Mouse (Mus musculus) heart, postnatal 0 days (tissue): Measurements from ENCODE around the gene Rpl5. TPM values are rescaled to one million over a fixed set of nuclear protein-coding genes. Genes with fewer than 3 reads are reported as not detected.
A peak's percentile ranks its signal among the peaks of the same experiment; 100 is the strongest.
"Not testable (repeated sequence)": the region's sequence is repeated elsewhere in the genome, so short reads cannot be mapped to it uniquely, and the experiment has no call there.

Source experiments
- ATAC-seq: fragments of 200-750 bp; cut with Nextera tagmentation; 2 replicates; pipeline ENCODE4 v1.8.0; 2017; ENCODE audit warnings: low read depth, moderate number of reproducible peaks, moderate library complexity; ENCODE audit not compliant: insufficient read depth
- DNase-seq: peaks from one replicate; pipeline ENCODE4 v3.0.0-alpha.2; 2016; ENCODE audit warnings: low spot score
- H3K27ac ChIP-seq: fragments of 300-500 bp; sonication (generic); 2 replicates; pipeline ENCODE4 v1.5.1; 2014; ENCODE audit warnings: low read depth, mild to moderate bottlenecking
- H3K27me3 ChIP-seq: fragments of 300-500 bp; sonication (generic); 2 replicates; pipeline ENCODE4 v1.6.1; 2014; ENCODE audit warnings: low read length, mixed read lengths; ENCODE audit not compliant: control insufficient read depth, insufficient read depth
- H3K36me3 ChIP-seq: fragments of 300-500 bp; sonication (generic); replicated peaks from 2 replicates; pipeline ENCODE4 v1.6.1; 2014; ENCODE audit warnings: low read length, mixed read lengths; ENCODE audit not compliant: control insufficient read depth, insufficient read depth
- H3K4me1 ChIP-seq: fragments of 300-500 bp; sonication (generic); 2 replicates; pipeline ENCODE4 v1.6.1; 2014; ENCODE audit warnings: antibody characterized with exemption; ENCODE audit not compliant: control insufficient read depth, insufficient read depth
- H3K4me2 ChIP-seq: fragments of 300-500 bp; sonication (generic); 2 replicates; pipeline ENCODE4 v1.6.1; 2014; ENCODE audit warnings: low read depth, mild to moderate bottlenecking, low read length, moderate library complexity
- H3K4me3 ChIP-seq: fragments of 300-500 bp; sonication (generic); 2 replicates; pipeline ENCODE4 v1.5.1; 2014; ENCODE audit warnings: low read depth, low read length
- H3K9ac ChIP-seq: fragments of 300-500 bp; sonication (generic); replicated peaks from 2 replicates; pipeline ENCODE4 v1.6.1; 2014; ENCODE audit warnings: low read depth, low read length, mixed read lengths
- H3K9me3 ChIP-seq: fragments of 300-500 bp; sonication (generic); replicated peaks from 2 replicates; pipeline ENCODE4 v1.6.1; 2016; ENCODE audit warnings: low read length; ENCODE audit not compliant: control insufficient read depth
- CTCF ChIP-seq: IDR thresholded peaks from 2 replicates; pipeline ENCODE4 v1.5.1; 2016; ENCODE audit warnings: antibody characterized with exemption, control low read depth, low read depth
- EP300 ChIP-seq: IDR thresholded peaks from 2 replicates; pipeline ENCODE4 v1.6.1; 2016; ENCODE audit warnings: antibody characterized with exemption, low read depth
- WGBS: fragments of 180-500 bp; shearing (Covaris S2); extraction: QIAGEN DNeasy Blood & Tissue Kit; methylation state at CpG from one replicate; pipeline ENCODE4 v1.1.7; 2014; 5-methylcytosine and 5-hydroxymethylcytosine counted together
- polyA plus RNA-seq: library from polyadenylated mRNA; unstranded; fragments of >200 nt; fragmentation: Nextera tagmentation; extraction: Ambion mirVana; gene quantifications from 2 replicates; pipeline ENCODE4 v1.2.1, GENCODE M21; 2015
- total RNA-seq: library from RNA; depleted of rRNA; stranded (reverse); fragments of >200 nt; gene quantifications from 2 replicates; pipeline ENCODE4 v1.2.3, GENCODE M21; 2014; ENCODE audit warnings: low replicate concordance

Gene Rpl5
- total and polyA plus RNA-seq, 2 experiments from 2014 or later, result 26.8 to 233 TPM

DNA sequence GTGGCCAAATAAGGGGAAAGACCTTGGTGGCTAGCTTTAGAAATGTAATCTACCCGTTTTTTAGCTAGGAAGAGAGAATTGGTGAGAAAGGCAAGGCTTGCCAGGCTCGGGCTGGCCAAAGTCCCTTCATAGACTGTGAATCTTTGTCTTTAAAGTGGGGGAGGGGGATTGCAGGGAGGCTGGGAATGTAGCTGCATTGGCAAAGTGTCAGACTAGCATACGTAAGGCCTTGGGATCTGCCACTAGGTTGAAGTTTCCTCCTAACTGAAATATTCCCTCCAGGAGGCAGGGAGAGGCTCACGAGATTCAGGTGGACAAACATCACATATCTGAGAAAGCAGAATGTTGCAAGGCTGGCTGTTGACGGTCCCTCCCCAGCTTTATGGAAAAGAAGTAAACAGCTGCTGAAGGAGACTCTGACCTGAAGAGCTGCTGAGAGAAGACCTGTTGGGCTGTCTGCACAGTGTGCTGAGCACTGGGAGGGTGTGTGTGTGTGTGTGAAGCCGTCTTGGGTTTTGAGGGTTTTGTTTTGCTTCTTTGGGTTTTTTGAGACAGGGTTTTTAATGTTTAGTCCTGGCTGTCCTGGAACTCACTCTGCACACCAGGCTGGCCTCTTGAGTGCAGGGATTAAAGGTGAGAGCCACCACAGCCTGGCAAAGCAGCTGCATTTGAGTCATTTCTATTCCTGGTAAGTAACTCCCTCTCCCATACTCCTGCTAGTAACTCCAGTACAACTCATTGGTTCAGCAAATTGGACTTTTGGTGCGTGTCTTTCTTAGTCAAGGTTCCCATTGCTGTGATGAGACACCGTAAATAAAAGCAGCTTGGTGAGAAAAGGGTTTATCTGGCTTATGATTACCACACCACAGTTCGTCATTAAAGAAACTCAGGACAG is 10.1 kb upstream of the Rpl5 start:
- ATAC-seq, result peak; percentile 47; the same call in 1 of the 2 replicates
- no peak for DNase-seq
- Histone ChIP-seq H3K27ac (no peak overlapping the region), H3K9me3 (no peaks in the 10 kb centered on the region), H3K9ac (no peak overlapping the region), H3K4me3 (no peak overlapping the region), H3K36me3 (no peaks in the 10 kb centered on the region), H3K4me1 (no peaks in the 10 kb centered on the region), H3K4me2 (no peak overlapping the region), H3K27me3 (no peaks in the 10 kb centered on the region)
- TF ChIP-seq EP300 (no peak), CTCF (no peak)
- WGBS, result 49% methylated on average over 9 of the region's 9 CpGs

DNA sequence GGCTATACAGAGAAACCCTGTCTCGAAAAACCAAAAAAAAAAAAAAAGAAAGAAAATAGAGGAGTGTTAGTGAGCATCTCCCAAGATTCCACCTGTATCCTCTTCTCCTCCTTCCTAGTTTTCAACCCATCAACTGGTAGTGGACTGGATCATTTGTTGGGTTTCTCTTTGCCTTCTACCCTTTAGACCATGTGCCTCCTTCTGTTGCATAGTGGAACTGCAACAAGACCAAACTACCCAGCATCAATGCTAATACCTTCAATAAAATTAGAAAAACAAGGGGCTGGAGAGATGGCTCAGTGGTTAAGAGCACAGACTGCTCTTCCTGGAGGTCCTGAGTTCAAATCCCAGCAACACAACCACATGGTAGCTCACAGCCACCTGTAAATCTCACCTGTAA is 8.8 kb upstream of the Rpl5 start:
- H3K4me1 ChIP-seq, H3K27ac ChIP-seq, H3K9me3 ChIP-seq, ATAC-seq, H3K4me2 ChIP-seq, H3K9ac ChIP-seq, H3K4me3 ChIP-seq, DNase-seq, H3K27me3 ChIP-seq, H3K36me3 ChIP-seq: not testable (repeated sequence)
- 100% methylated on average over 1 of the region's 1 CpGs for WGBS
- peak; percentile 75 for TF ChIP-seq CTCF

DNA sequence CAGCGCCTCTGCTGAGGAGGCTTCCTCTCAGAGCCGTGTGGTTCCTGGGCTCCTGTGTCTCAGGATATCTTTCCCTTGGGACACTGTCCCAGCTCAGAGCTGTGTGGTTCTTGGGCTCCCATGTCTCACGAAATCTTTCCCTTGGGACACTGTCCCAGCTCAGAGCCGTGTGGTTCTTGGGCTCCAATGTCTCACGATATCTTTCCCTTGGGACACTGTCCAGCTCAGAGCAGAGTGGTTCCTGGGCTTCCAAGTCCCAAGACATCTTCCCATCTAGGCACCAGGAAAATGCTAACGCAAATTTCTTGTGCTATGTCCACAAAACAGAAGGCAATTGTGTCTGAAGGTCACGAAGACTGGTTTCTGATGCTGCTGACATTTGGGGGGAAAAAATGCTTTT is 5.6 kb upstream of the Rpl5 start:
- no peak overlapping the region for H3K4me2 ChIP-seq
- no peak overlapping the region for H3K27ac ChIP-seq
- no peak overlapping the region for H3K4me3 ChIP-seq
- ATAC-seq (no peak), DNase-seq (no peak)
- no peaks in the 10 kb centered on the region for H3K27me3 ChIP-seq
- 63% methylated on average over 7 of the region's 7 CpGs for WGBS
- no peak overlapping the region for H3K9ac ChIP-seq
- no peaks in the 10 kb centered on the region for H3K36me3 ChIP-seq
- no peaks in the 10 kb centered on the region for H3K9me3 ChIP-seq
- H3K4me1 ChIP-seq, result no peaks in the 10 kb centered on the region
- no peak for TF ChIP-seq CTCF
- TF ChIP-seq EP300, result no peak

DNA sequence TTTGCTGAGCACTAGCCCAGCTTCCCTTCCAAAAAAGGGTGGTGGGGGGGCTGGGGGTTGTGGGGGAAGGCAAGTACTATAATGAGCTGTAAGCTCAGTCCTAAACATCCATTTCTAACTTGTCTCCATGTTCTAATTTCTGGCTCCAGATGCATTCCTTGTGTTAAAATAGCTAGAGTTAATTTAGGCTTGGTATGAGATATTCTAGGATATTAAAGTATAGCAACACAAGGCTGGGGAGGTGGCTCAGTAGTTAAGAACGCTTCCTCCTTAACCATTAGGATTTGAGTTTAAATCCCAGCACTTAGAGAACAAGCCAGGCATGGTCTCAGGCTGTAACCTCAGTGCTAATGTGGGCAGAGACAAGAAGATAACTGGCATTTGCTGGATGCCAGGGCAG is 4.0 kb upstream of the Rpl5 start:
- WGBS, result 54% methylated on average over 1 of the region's 1 CpGs
- Histone ChIP-seq H3K27me3 (no peaks in the 10 kb centered on the region), H3K9me3 (no peaks in the 10 kb centered on the region), H3K36me3 (no peaks in the 10 kb centered on the region), H3K27ac (no peak overlapping the region), H3K4me2 (no peak overlapping the region), H3K9ac (no peak overlapping the region), H3K4me1 (no peaks in the 10 kb centered on the region), H3K4me3 (no peak overlapping the region)
- TF ChIP-seq EP300, result no peak
- TF ChIP-seq CTCF, result no peak
- DNase-seq (no peak), ATAC-seq (no peak)

DNA sequence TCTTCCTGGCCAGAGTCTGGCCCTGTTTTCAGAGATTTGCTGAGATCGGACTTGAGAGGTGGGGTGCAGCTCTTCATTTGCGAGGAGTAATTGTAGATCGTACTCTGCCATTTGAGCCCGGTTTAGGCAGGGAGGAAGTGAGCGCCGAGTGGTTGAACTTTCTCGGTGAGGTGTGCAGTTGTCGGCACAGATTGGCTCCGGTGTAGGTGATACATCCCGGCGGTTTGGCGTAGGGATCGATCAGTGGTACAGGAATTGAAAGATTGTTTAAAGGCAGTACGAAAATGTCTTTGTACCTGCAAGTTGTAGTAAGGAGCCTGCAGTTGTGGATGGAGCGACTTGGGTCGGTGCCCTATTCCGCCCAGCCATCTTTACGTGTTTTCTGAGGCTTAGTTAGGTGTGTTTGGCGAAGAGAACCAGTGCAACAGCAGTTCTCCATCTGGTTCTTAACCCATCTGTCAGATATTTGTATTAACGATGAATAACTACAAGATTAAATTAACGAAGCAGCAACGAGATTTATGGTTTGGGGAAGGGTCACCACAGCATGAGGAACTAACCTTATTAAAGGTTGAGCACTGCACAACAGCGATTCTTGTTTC is 813 bp downstream of the Rpl5 start:
- H3K9ac ChIP-seq, result peak overlapping the region; percentile 98
- H3K9me3 ChIP-seq, result no peaks in the 10 kb centered on the region
- 0 out of 2 replicates have a peak, but pooled peaks cover 9% of the 10 kb centered on the region for H3K4me1 ChIP-seq
- no peaks in the 10 kb centered on the region for H3K27me3 ChIP-seq
- WGBS, result under 1% methylated on average over 23 of the region's 23 CpGs
- ATAC-seq, result 0 out of 2 replicates have a peak, but pooled peaks have one; percentile 2
- TF ChIP-seq CTCF, result 0 out of 2 replicates have a peak, but pooled peaks have one; percentile 1
- no peak for TF ChIP-seq EP300
- peak overlapping the region; percentile 98 for H3K4me3 ChIP-seq
- DNase-seq, result peak; percentile 21
- H3K4me2 ChIP-seq, result peak overlapping the region; percentile 90
- H3K27ac ChIP-seq, result peak overlapping the region; percentile 87
- peaks cover 40% of the 10 kb centered on the region for H3K36me3 ChIP-seq
